Mouse (Mus musculus) yolk sac, embryonic 10.5 days (tissue): ENCODE results near the gene Pcbp3.

ENCODE experiments used
- DNase-seq: peaks from one replicate; pipeline ENCODE4 v3.0.0-alpha.2; 2017; ENCODE audit warnings: low spot score

Gene Pcbp3

GRCm38 (mm10) chr10:76931122-76931521 is 30.6 kb downstream of the Pcbp3 start:
- DNase-seq, result no peak

- DNase-seq, result no peak
These were observed 37.2 kb downstream of the Pcbp3 start for GRCm38 (mm10) chr10:76924441-76924840.

- no peak for DNase-seq
These were observed 43.6 kb downstream of the Pcbp3 start for GRCm38 (mm10) chr10:76918086-76918485.

GRCm38 (mm10) chr10:76906434-76906833 is 55.3 kb downstream of the Pcbp3 start:
- DNase-seq, result peak; percentile 9

GRCm38 (mm10) chr10:76905935-76906341 is 55.7 kb downstream of the Pcbp3 start:
- no peak for DNase-seq

- DNase-seq, result no peak
These were observed 58.0 kb downstream of the Pcbp3 start for GRCm38 (mm10) chr10:76903694-76904093.

- no peak for DNase-seq
These were observed 58.6 kb downstream of the Pcbp3 start for GRCm38 (mm10) chr10:76903099-76903498.

- peak; percentile 7 for DNase-seq
These were observed 59.1 kb downstream of the Pcbp3 start for GRCm38 (mm10) chr10:76902588-76902987.

- no peak for DNase-seq
These were observed 63.3 kb downstream of the Pcbp3 start for GRCm38 (mm10) chr10:76898428-76898827.

- DNase-seq, result no peak
These were observed 70.2 kb downstream of the Pcbp3 start for GRCm38 (mm10) chr10:76891456-76891855.

- peak; percentile 7 for DNase-seq
These were observed 78.0 kb downstream of the Pcbp3 start for GRCm38 (mm10) chr10:76883442-76884244.

GRCm38 (mm10) chr10:76882644-76883441 is 78.8 kb downstream of the Pcbp3 start:
- no peak for DNase-seq

- no peak for DNase-seq
These were observed 79.8 kb downstream of the Pcbp3 start for GRCm38 (mm10) chr10:76881900-76882299.

GRCm38 (mm10) chr10:76875310-76875709 is 86.4 kb downstream of the Pcbp3 start:
- peak; percentile 44 for DNase-seq

GRCm38 (mm10) chr10:76874879-76875278 is 86.8 kb downstream of the Pcbp3 start:
- DNase-seq, result no peak

- DNase-seq, result no peak
These were observed 87.3 kb downstream of the Pcbp3 start for GRCm38 (mm10) chr10:76874398-76874797.

GRCm38 (mm10) chr10:76873948-76874347 is 87.7 kb downstream of the Pcbp3 start:
- no peak for DNase-seq

GRCm38 (mm10) chr10:76872736-76873135 is 89.0 kb downstream of the Pcbp3 start:
- DNase-seq, result no peak

- DNase-seq, result no peak
These were observed 95.8 kb downstream of the Pcbp3 start for GRCm38 (mm10) chr10:76865936-76866335.

GRCm38 (mm10) chr10:76860998-76861397 is 100.7 kb downstream of the Pcbp3 start:
- no peak for DNase-seq

- no peak for DNase-seq
These were observed 102.1 kb downstream of the Pcbp3 start for GRCm38 (mm10) chr10:76859355-76860127.

GRCm38 (mm10) chr10:76857879-76858278 is 103.8 kb downstream of the Pcbp3 start:
- no peak for DNase-seq
